Mouse (Mus musculus): ENCODE measurements around the gene Dnaaf5.

The Dnaaf5 gene

DNA sequence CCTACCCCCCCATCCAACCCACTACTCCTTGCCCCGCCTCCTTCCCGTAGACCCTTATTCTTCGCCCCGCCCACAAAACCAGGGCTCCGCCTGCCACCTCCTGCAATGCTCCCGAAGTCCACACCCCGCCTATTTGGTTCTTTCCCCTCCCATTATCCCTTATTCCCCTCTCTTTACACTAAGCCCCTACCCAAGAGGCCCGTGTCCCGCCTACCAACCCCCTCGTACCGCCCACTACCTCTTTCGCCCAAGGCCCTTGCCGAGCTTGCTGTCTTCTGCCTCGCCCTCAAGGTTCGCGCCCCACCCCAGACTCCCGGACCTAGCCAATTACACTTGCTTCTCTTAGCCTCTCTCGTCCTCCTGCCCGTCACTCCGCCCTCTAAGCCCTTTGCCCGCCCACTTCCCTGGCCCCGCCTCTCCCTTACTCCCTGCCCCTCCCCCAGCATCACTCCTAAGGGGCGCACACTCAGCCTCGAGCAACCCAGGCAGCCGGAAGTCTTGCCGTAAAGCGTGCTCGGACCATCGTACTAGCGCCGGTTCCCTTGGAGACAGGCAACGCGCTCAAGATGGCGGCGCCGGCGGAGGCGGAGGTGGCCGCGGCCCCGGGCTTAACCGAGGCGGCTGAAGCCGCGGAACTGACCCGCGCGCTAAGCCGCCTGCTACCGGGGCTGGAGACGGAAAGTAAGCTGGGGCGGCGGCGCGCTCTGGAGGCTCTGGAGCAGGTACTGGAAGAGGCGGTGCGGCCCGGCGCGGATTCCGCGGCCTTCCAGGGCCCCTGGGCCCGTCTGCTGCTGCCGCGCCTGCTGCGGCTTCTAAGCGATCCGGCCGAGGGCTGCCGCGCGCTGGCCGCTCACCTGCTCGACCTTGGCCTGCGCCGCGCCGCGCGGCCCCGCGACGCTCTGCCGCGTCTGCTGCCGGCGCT lies at the start of gene Dnaaf5, which contains the start of gene Prkar1b:
TSS of gene Dnaaf5 (plus strand) at position 543 of the 922 bp plus-strand sequence.
TSS of gene Prkar1b (minus strand) at position 321 of the 922 bp plus-strand sequence.
- DNase-seq (ENCODE audit: extremely low read depth, insufficient read length, low spot score): peak; percentile 100

DNA sequence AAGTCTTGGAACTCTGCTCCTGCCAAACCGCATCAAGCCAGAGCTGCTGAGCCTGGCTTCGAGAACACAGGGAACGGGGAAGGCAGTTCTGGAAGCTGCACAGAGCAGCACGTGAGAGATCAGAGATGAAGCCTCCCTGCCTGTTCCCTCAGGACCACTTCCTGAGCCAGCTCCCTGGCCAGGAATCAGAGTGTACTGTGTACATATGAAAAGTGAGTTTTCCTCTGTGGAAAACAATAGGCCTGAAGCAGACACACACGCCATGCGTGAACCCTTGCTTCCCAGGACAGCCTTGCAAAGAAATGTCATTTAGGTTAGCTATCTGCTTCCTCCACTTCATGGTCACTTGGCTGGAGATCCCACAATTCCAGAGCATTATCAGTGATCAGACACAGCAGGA lies 48.2 kb upstream of the Dnaaf5 start:
- no peak for DNase-seq (ENCODE audit: extremely low read depth, insufficient read length, low spot score)

DNA sequence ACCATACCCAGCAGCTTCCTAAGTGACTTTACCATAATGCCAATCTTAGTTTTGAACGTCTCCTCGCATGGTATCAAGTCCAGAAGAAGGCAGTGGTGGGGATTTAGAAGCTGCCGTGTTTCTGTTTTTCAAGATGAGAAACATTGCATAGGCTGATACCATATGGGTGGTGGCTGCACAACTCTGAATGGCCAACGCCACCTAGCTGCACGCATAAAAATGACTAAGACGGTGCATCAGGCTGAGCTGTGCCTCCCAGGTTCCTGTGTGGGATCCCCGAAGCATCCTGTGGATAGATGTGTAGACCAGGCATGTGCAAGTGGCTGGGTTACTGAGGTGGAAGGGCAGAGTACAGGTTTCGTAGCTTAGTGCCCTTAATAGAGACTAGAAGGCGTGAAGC lies 42.2 kb upstream of the Dnaaf5 start:
- no peak for DNase-seq (ENCODE audit: extremely low read depth, insufficient read length, low spot score)

DNA sequence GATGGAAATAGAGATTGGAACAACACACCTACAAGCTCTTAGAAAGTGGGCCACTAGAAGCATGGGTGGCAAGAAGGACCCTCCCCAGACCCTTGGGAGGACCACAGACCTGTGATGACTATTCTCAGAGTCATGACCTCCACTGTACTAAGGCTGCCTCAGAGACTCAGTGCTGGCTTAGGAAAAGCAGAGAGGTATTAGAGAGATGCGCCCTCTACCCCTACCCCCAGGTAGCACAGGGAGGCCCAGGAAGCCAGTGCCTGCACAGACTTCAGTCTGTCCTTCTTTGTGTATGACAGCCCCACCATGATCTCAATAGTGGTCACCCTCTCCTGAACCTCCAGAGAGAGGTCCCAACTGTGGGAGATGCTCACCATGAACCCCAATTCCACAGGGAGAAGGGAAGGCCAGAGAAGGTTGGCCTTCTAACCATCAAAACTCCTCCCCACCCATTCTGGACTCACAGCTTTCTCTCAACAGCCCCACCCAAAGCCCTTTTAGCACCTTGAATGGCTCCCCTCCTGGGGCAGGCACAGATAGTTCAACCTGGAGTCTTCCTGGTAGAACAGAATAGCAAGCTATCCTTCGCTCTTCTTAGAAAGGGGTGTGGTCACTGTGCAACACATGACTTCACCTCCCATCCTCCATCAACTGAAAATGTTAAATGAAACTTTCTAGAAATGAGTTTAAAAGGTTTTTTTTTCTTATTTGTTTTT lies 39.7 kb upstream of the Dnaaf5 start:
- no peak for DNase-seq (ENCODE audit: extremely low read depth, insufficient read length, low spot score)

DNA sequence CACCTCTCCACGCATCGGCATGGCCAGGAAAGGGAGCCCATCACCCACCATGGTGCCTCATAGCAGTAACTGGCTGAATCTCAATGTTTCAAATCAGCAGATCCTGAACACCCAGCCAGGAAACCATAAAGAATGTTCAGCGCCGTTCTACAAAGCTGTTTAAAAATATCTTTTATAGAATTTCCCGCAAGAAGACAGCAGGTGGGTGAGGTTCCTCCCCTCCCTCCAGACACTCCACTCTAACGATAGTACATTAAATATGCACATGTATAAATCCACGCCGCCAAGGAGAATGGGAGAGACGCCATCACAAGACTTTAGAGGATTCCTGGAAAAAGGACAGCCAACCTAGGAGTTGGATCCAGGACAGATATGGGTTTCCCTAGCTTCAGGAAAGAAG lies 38.0 kb upstream of the Dnaaf5 start:
- no peak for DNase-seq (ENCODE audit: extremely low read depth, insufficient read length, low spot score)

DNA sequence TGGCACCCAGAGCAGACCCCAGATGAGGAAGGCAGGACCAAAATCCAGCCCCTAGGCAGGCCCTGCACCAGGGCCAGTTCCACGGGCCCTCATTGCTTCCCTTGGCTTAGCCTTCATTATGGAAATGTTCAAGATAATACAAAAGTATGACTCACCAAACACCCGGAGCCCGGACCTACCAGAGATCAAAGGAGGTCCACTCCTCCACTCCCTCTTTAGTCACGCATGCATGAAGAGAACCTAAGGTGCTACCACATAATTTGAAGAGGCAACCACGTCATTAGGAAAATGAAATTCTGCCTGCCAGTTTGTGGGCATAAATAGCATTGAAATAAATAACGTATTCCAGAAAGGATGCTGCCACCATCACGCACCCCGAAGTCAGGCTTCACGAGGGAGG lies 37.6 kb upstream of the Dnaaf5 start:
- DNase-seq (ENCODE audit: extremely low read depth, insufficient read length, low spot score): no peak

DNA sequence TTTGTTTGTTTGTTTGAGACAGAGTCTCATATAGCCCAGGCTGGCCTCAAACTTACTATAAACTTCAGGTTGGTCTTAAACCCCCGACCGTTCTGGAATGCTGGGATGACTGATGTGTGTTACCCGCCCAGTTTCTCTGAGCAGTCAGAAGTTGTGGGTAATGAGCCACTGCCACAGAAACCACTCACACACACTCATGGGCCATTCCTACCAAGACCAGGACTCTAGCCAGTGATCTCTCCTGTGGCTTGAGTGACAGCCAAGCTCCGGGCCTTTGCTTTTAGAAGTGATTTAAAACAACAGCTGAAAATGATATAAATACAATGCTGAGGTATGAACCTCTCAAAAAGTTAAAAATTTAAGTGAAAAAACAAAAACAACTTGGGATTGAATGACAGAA lies 35.1 kb upstream of the Dnaaf5 start:
- DNase-seq (ENCODE audit: extremely low read depth, insufficient read length, low spot score): peak; percentile 66

DNA sequence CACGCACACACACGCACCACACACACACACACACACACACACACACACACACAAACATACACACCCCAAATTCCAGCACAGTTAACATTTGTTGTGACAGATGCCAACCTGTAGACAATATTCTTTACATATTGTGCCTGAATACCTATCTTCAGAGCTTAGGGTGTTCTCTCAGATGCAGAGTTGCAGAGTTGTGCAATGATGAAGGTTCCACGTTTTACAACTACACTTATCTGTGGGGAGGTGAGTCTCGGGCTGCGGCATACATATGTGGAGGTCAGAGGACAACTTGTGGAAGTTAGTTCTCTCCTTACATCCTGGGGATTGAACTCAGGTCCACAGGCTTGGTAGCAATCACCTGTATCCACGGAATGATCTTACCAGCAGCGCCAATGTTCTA lies 34.5 kb upstream of the Dnaaf5 start:
- DNase-seq (ENCODE audit: extremely low read depth, insufficient read length, low spot score): no peak

DNA sequence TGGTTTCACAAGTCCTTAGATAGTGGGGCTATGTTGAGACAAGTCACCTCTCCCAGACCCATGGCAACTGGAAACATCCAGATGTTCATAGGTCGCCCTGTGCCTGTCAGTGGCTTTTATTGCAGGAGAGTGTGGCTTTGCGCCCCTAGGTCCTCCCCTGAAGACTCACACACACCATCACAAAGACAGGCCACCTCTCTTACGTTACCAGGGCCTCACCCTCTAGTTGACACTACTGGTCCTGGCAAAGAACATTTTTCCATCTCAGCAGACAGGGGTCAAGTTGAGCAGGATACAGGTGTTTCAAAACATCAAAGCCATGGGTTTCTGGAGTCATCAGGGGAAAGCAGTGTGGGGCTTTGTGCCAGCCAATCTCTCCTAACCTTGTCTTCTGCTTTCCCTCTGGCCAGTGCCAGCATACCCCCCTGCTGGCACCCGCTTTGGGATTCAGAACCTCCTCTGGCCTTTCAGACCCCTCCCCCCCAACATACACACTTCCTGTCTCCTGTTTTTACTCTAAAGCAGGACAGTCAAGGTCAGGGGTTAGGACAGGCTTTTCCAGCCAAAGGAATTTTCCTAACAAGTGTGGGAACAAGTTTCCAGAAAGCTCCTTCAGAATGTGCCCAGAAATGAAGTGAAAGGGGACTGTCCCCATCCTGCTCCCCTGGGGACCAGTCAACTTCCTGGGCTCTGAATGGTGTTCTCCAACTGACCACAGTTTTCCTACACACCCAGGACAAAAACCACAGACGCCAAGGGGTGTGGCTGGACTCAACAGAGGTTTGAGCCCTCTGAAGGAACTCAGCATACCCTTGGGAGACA lies 31.7 kb upstream of the Dnaaf5 start:
- peak; percentile 80 for DNase-seq (ENCODE audit: extremely low read depth, insufficient read length, low spot score)

DNA sequence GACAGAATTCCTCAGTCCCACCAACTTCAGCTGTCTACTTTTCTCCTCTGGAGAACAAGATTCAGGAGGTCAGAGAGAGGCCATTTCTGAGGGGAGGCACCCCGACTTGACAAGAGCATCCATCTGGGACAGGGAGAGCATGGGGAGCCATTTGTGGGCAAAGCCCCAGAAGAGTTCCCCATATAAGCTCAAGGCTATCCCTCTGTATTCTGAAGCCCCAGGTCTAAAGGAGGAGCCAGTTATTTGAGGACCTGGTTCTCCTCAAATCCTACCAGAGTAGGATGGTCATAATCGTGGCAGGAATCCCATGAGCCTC lies 31.1 kb upstream of the Dnaaf5 start:
- no peak for DNase-seq (ENCODE audit: extremely low read depth, insufficient read length, low spot score)

DNA sequence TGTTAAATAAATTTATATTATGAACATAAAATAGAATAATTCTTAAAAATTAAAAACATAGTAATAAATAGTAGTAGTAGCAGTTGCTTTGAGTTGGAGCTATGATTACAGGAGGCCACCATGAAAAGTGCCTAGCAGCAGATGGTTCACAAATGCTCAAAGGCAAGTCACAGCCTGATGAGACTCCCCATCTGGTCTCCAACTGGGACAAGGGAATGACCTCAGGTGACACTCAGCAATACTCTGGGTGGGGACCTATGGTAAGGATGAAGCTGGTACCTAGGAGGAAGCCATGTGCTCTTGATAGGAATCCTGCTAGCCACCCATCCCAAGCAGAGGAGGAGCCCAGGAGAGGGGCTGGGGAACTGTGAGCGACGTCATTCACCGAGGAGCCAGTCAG lies 24.3 kb upstream of the Dnaaf5 start:
- no peak for DNase-seq (ENCODE audit: extremely low read depth, insufficient read length, low spot score)

DNA sequence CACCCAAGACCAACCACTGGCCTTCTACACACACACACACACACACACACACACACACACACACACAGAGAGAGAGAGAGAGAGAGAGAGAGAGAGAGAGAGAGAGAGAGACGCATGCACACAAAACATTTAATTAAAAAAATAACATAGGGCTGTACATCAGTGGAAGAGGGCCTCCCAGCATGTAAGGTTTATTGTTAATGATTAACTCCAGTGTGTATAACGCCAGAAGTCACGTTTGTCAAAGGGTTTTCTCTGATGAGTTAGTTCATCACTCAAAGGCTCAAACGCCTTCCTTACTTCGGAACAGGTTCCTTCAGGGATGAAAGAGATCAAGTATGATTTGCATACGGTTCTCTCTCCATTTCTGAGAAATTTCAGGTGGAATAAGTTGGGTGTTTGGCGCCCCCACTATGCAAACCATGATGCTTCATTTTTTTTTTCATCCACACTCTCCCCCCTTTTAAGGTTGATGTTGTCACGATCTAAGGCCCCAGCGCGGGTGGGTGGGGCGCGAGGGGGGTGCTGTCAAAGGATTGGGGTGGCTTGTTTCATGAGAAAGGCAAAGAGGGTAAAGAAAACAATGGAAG lies 21.5 kb upstream of the Dnaaf5 start:
- no peak for DNase-seq (ENCODE audit: extremely low read depth, insufficient read length, low spot score)

DNA sequence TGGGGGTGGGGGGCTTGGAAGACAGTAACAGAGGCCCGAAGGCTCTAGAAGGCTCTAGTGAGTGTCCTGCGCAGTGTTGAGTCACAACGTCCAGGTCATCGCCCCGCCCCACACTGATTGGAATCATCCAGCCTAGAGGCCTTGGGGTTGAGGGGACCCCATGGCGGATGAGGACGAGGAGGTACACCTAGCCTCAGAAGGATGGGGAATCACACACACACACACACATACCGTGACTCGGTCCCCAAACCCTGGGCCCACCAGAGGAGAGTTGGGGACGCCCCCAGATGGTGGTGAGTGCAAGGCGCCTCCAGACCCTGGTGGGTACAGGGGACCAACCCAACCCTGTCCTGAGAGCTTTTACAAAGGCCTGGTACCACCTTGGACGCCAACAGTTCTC lies 20.9 kb upstream of the Dnaaf5 start:
- no peak for DNase-seq (ENCODE audit: extremely low read depth, insufficient read length, low spot score)

DNA sequence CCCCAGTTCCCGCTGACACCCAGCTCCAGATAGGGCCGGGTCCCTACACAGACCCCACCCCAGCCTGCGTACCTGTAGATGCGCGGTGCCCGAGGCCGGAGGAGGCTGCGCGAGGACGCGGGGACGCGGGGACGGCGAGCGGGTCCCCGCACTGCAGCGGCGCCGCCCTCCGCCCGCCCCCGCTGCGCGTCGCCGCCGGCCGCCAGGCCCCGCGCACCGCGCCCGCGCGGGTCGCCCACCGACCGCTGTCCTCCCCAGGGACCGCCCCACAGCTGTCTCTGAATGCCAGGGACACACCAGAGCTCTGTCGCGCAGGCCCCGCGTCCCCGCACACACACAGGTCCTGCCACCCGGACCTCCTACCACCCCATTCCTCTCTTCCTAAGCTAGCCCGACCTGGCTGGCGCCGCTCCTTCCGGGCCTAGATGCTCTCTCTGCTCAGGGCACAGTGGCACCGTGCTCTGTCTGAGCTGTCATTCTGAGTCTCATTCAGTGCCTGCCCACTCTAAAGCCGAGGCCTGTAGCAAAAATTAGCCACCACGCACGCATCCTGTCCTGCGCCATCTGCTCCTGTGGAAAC lies 20.4 kb upstream of the Dnaaf5 start:
- no peak for DNase-seq (ENCODE audit: extremely low read depth, insufficient read length, low spot score)

DNA sequence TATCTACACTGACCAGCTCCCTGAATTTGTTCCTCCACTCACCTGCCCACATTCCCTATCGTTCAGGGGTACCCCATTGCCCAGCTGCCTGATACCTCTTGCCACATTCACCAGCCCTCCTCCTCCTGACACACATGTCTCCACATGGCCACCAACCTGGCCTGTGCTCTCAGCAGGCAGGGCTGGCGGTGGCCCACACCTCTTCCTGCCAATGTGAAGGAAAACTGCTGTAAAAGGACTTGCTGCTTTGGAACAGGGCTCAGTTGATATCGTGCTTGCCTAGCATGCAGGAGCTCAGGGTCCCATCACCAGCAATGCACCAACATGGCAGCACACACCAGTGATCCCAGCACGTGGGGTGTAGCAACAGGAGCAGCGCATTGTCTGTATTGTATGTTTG lies 19.7 kb upstream of the Dnaaf5 start:
- no peak for DNase-seq (ENCODE audit: extremely low read depth, insufficient read length, low spot score)

DNA sequence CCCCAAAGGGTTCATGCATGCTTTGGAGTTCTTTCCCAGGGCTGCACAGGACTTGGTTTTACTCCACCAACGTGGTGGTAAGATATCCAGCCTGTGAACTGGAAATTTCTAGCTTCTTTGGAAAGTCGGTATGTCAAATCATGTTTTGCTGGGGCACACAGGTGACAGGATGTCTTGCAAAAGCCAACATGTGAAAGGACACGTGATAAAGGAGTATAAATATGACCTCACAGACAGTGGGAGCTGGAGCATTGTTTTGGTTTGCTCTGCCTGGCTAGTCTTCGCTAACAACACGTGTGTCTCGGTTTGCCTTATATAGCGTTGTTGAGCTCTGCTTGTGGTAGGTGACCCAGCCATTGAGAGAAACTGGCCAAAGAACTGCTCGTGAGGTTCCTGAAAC lies 15.5 kb upstream of the Dnaaf5 start:
- no peak for DNase-seq (ENCODE audit: extremely low read depth, insufficient read length, low spot score)

DNA sequence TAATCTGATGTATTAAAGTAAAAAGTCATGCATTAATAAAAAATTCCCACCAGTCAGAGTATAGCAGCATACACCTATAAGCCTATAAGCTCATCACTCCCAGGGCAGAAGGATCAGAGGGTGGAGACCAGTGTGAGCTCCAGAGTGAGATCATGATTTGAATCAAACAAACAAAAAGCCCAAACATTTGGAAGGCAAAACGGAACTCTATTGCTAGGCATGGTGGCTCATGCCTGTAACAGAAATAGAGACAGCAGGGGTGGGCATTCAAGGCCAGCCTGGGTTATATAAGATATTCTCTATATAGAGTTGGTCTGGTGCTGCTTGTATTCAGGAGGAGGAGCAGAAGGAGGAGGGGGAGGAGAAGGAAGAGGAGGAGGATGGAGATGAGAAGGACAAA lies 13.7 kb upstream of the Dnaaf5 start:
- no peak for DNase-seq (ENCODE audit: extremely low read depth, insufficient read length, low spot score)

DNA sequence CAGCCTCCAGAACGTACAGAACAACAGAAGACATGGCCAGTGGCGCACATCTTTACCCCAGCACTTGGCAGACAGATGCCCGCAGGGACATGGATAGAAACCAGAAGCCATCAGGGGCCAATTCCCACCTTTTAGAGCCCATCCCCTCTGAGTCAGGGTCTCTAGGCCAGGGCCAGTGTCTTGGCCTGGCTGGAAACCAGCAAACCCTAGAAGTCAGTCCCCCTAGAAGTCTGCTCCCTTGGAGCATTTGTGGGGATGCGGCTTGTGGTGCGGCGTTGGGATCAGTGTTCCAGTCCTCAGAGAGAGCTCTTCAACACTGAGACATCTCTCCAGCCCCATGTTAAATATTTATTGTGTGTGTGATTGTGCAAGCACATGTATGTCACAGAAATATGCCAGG lies 12.8 kb upstream of the Dnaaf5 start:
- DNase-seq (ENCODE audit: extremely low read depth, insufficient read length, low spot score): no peak

DNA sequence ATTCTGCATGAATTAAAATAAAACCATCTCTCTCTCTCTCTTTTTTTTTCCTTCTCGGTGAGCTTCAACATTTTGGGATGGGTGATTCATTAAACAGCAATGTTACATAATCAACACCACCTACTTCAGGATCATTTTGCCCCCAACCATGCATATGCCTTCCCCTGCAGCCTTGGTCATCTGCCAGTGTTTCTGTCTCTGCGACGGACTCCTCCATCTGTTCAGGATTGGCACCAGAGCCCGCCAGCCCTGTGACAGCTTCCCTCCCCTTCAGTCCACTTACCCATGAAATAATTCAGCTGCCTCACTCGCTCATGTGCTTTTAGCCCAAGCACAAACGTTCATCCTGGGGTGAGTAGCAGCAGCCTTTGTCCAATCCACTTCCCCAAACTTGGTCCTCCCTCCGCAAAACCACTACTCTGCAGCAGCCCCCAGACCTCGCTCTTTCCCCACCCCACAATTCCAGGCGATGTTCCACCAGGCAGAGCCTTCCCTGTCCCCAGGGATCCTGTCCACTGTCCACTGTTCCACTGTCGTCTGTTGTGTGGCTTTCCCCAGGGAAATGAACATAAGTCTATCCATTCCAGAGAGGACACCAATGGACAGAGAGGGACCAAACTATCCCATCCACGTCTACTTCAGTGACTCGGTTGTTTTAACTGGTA lies 11.6 kb upstream of the Dnaaf5 start:
- peak; percentile 30 for DNase-seq (ENCODE audit: extremely low read depth, insufficient read length, low spot score)

DNA sequence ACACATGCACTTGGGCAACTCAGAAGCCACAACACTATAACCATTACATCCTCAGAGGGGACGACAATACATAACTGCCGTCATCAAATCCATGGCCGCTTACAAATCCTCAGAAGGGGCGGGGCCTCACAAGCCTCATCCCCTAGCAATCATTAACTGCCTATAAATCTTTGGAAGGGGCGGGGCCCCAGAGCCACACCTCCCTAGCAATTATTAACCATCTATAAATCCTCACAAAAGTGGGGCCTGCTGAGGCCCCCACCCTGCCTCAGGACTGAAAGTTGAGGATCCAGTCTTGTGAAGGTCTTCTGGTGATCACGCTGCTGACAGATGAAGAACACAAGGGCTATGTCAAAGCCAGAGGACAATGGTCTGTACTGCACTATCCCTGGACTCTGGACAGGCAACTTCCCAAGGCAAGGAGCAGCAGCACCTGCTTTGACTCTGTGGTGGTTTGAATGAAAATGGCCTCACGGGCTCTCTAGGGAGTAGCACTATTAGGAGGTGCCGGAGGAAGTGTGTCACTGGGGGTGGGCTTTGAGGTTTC lies 11.0 kb upstream of the Dnaaf5 start:
- DNase-seq (ENCODE audit: extremely low read depth, insufficient read length, low spot score): no peak
